Comparison of ENCODE assay signal across 8 mouse cellular contexts in genomic region chr10:128358796-128359195, GRCm38 (mm10). TPM values are rescaled to one million over a fixed set of nuclear protein-coding genes. Genes with fewer than 3 reads are reported as not detected.
DNase-seq lines count a peak whose midpoint lies in the region; ATAC-seq and TF ChIP-seq lines count a peak whose summit lies in the region.

No protein-coding gene starts in this region.

- H3K27me3 ChIP-seq in hindbrain, postnatal 0 days (ENCODE audit: insufficient read depth, low read length) = no peaks in the 10 kb centered on the region
- no peaks in the 10 kb centered on the region for H3K27me3 ChIP-seq in hindbrain, embryonic 10.5 days (ENCODE audit: insufficient read depth, poor library complexity, severe bottlenecking)
- H3K27me3 ChIP-seq in liver, adult 2 months (ENCODE audit: control insufficient read depth, insufficient read depth, low read length) = no peaks in the 10 kb centered on the region
- no peaks in the 10 kb centered on the region for H3K27me3 ChIP-seq in intestine, embryonic 16.5 days (replicated peaks; ENCODE audit: control insufficient read depth, insufficient read depth, low read length)

- no peak overlapping the region for H3K4me2 ChIP-seq in hindbrain, postnatal 0 days (ENCODE audit: low read depth, low read length)
- H3K4me2 ChIP-seq in intestine, embryonic 16.5 days (ENCODE audit: low read depth, low read length) = no peak overlapping the region

- peak; percentile 78 for DNase-seq in hindbrain, postnatal 0 days (ENCODE audit: low spot score)
- DNase-seq in hindbrain, embryonic 10.5 days (ENCODE audit: low spot score) = no peak
- DNase-seq in B cell, adult 2 months = peak; percentile 73 to 75
- peak; percentile 81 for DNase-seq in MN1 (ENCODE audit: low spot score)
- peak; percentile 79 for DNase-seq in embryo, embryonic 10.5 days (ENCODE audit: low spot score)
- peak; percentile 46 for DNase-seq in liver, adult 2 months (ENCODE audit: extremely low read depth, low read depth, low spot score)
- peak; percentile 60 for DNase-seq in right cerebral cortex, postnatal 4 days

- peaks cover 58% of the 10 kb centered on the region for H3K36me3 ChIP-seq in hindbrain, postnatal 0 days (ENCODE audit: insufficient read depth, low read length)
- H3K36me3 ChIP-seq in hindbrain, embryonic 10.5 days = peaks cover 97% of the 10 kb centered on the region
- H3K36me3 ChIP-seq in liver, adult 2 months (ENCODE audit: control insufficient read depth, insufficient read depth, low read length) = peaks cover 65% of the 10 kb centered on the region
- H3K36me3 ChIP-seq in intestine, embryonic 16.5 days (ENCODE audit: control insufficient read depth, insufficient read depth, low read length) = peaks cover 20% of the 10 kb centered on the region

- H3K9me3 ChIP-seq in hindbrain, postnatal 0 days (ENCODE audit: low read length) = no peaks in the 10 kb centered on the region
- H3K9me3 ChIP-seq in hindbrain, embryonic 10.5 days = no peaks in the 10 kb centered on the region
- H3K9me3 ChIP-seq in intestine, embryonic 16.5 days (ENCODE audit: control insufficient read depth, low read length) = no peaks in the 10 kb centered on the region

- no peaks in the 10 kb centered on the region; the same call in 1 of the 2 replicates for H3K79me2 ChIP-seq in liver, adult 2 months (ENCODE audit: control insufficient read depth, insufficient read depth, low read length)

- H3K9ac ChIP-seq in hindbrain, postnatal 0 days (replicated peaks; ENCODE audit: low read length) = no peak overlapping the region
- H3K9ac ChIP-seq in liver, adult 2 months (ENCODE audit: low read depth, low read length) = no peak overlapping the region
- H3K9ac ChIP-seq in intestine, embryonic 16.5 days (ENCODE audit: low read depth, low read length) = no peak overlapping the region

- TF ChIP-seq CTCF in hindbrain, postnatal 0 days (IDR thresholded peaks at IDR 0.05; ENCODE audit: low read depth) = peak; percentile 70
- TF ChIP-seq CTCF in liver, adult 2 months (IDR thresholded peaks at IDR 0.05; ENCODE audit: low read depth, low read length) = peak; percentile 37

- H3K4me3 ChIP-seq in hindbrain, postnatal 0 days (ENCODE audit: low read length) = no peak overlapping the region
- H3K4me3 ChIP-seq in hindbrain, embryonic 10.5 days = no peak overlapping the region
- no peak overlapping the region for H3K4me3 ChIP-seq in liver, adult 2 months (ENCODE audit: insufficient read depth, low read depth, low read length)
- no peak overlapping the region for H3K4me3 ChIP-seq in intestine, embryonic 16.5 days (ENCODE audit: low read length)

- H3K4me1 ChIP-seq in hindbrain, postnatal 0 days (ENCODE audit: insufficient read depth, low read length) = no peaks in the 10 kb centered on the region
- no peaks in the 10 kb centered on the region for H3K4me1 ChIP-seq in hindbrain, embryonic 10.5 days (replicated peaks)
- no peaks in the 10 kb centered on the region for H3K4me1 ChIP-seq in liver, adult 2 months (ENCODE audit: control insufficient read depth, insufficient read depth, low read length)
- H3K4me1 ChIP-seq in intestine, embryonic 16.5 days (ENCODE audit: control insufficient read depth, insufficient read depth, low read length) = no peaks in the 10 kb centered on the region

- no peak for ATAC-seq in hindbrain, postnatal 0 days
- ATAC-seq in intestine, embryonic 16.5 days = no peak

- no peak for TF ChIP-seq POLR2A in liver, adult 2 months (IDR thresholded peaks at IDR 0.05; ENCODE audit: extremely low read depth, insufficient read depth, low read length)

- WGBS in hindbrain, postnatal 0 days = 57% methylated on average over 2 of the region's 2 CpGs
- WGBS in hindbrain, embryonic 10.5 days = 57% methylated on average over 2 of the region's 2 CpGs
- 54% methylated on average over 2 of the region's 2 CpGs for whole genome bisulfite sequencing in liver, adult 2 months
- 54% methylated on average over 2 of the region's 2 CpGs for WGBS in intestine, embryonic 16.5 days

- H3K27ac ChIP-seq in hindbrain, postnatal 0 days = no peak overlapping the region
- H3K27ac ChIP-seq in hindbrain, embryonic 10.5 days = no peak overlapping the region
- H3K27ac ChIP-seq in liver, adult 2 months (replicated peaks; ENCODE audit: insufficient read depth, low read depth, low read length) = no peak overlapping the region
- H3K27ac ChIP-seq in intestine, embryonic 16.5 days (ENCODE audit: low read length) = no peak overlapping the region

RNA-seq across cellular contexts. Expression of gene Coq10a, which starts 10.0 kb away (rescaled TPM):
- 26.9 and 42.1 TPM in 2 replicates for total RNA-seq in hindbrain, postnatal 0 days (2014; rRNA removed)
- polyA plus RNA-seq in hindbrain, postnatal 0 days (2015; fragmentation: Nextera tagmentation; extraction: Ambion mirVana) = 50.8 and 52.1 TPM in 2 replicates
- 14.5 and 21.6 TPM in 2 replicates for polyA plus RNA-seq in hindbrain, embryonic 10.5 days (2016; fragmentation: Nextera tagmentation; extraction: Ambion mirVana)
- total RNA-seq in liver, adult 2 months (2014; rRNA removed) = 19.9 and 20.7 TPM in 2 replicates
- polyA plus RNA-seq in liver, adult 2 months (2012; rRNA removed) = 57.9 and 65.7 TPM in 2 replicates
- polyA plus RNA-seq in intestine, embryonic 16.5 days (2015; fragmentation: Nextera tagmentation; extraction: Ambion mirVana) = 2.5 and 3.3 TPM in 2 replicates

RNA-seq across cellular contexts. Expression of gene Ankrd52, which starts 18.1 kb away (rescaled TPM):
- 38.8 and 39.5 TPM in 2 replicates for total RNA-seq in hindbrain, postnatal 0 days (2014; rRNA removed)
- polyA plus RNA-seq in hindbrain, postnatal 0 days (2015; fragmentation: Nextera tagmentation; extraction: Ambion mirVana) = 9.1 and 10.6 TPM in 2 replicates
- polyA plus RNA-seq in hindbrain, embryonic 10.5 days (2016; fragmentation: Nextera tagmentation; extraction: Ambion mirVana) = 9.6 and 10.3 TPM in 2 replicates
- total RNA-seq in liver, adult 2 months (2014; rRNA removed) = 5.6 and 9.3 TPM in 2 replicates
- polyA plus RNA-seq in liver, adult 2 months (2012; rRNA removed) = 11.8 and 14.8 TPM in 2 replicates
- polyA plus RNA-seq in intestine, embryonic 16.5 days (2015; fragmentation: Nextera tagmentation; extraction: Ambion mirVana) = 6.7 and 7.2 TPM in 2 replicates

RNA-seq across cellular contexts. Expression of gene Cs, which starts 21.3 kb away (rescaled TPM):
- 274 and 311 TPM in 2 replicates for total RNA-seq in hindbrain, postnatal 0 days (2014; rRNA removed)
- polyA plus RNA-seq in hindbrain, postnatal 0 days (2015; fragmentation: Nextera tagmentation; extraction: Ambion mirVana) = 262 and 285 TPM in 2 replicates
- 231 and 232 TPM in 2 replicates for polyA plus RNA-seq in hindbrain, embryonic 10.5 days (2016; fragmentation: Nextera tagmentation; extraction: Ambion mirVana)
- total RNA-seq in liver, adult 2 months (2014; rRNA removed) = 57.1 and 60.1 TPM in 2 replicates
- 99.6 and 115 TPM in 2 replicates for polyA plus RNA-seq in liver, adult 2 months (2012; rRNA removed)
- 334 and 347 TPM in 2 replicates for polyA plus RNA-seq in intestine, embryonic 16.5 days (2015; fragmentation: Nextera tagmentation; extraction: Ambion mirVana)

RNA-seq across cellular contexts. Expression of gene Cnpy2, which starts 36.5 kb away (rescaled TPM):
- total RNA-seq in hindbrain, postnatal 0 days (2014; rRNA removed) = 42.9 and 73.3 TPM in 2 replicates
- polyA plus RNA-seq in hindbrain, postnatal 0 days (2015; fragmentation: Nextera tagmentation; extraction: Ambion mirVana) = 186 and 189 TPM in 2 replicates
- polyA plus RNA-seq in hindbrain, embryonic 10.5 days (2016; fragmentation: Nextera tagmentation; extraction: Ambion mirVana) = 252 and 259 TPM in 2 replicates
- 89.5 and 107 TPM in 2 replicates for total RNA-seq in liver, adult 2 months (2014; rRNA removed)
- polyA plus RNA-seq in liver, adult 2 months (2012; rRNA removed) = 69.0 and 72.0 TPM in 2 replicates
- polyA plus RNA-seq in intestine, embryonic 16.5 days (2015; fragmentation: Nextera tagmentation; extraction: Ambion mirVana) = 295 and 297 TPM in 2 replicates

RNA-seq across cellular contexts. Expression of gene Slc39a5, which starts 42.2 kb away (rescaled TPM):
- total RNA-seq in hindbrain, postnatal 0 days (2014; rRNA removed) = 0.58 and 2.3 TPM in 2 replicates
- polyA plus RNA-seq in hindbrain, postnatal 0 days (2015; fragmentation: Nextera tagmentation; extraction: Ambion mirVana) = 0.55 and 0.66 TPM in 2 replicates
- 0.55 TPM in 1 of 2 replicates, not detected in the other for polyA plus RNA-seq in hindbrain, embryonic 10.5 days (2016; fragmentation: Nextera tagmentation; extraction: Ambion mirVana)
- total RNA-seq in liver, adult 2 months (2014; rRNA removed) = 2.4 and 3.2 TPM in 2 replicates
- 2.0 and 8.9 TPM in 2 replicates for polyA plus RNA-seq in liver, adult 2 months (2012; rRNA removed)
- 207 and 242 TPM in 2 replicates for polyA plus RNA-seq in intestine, embryonic 16.5 days (2015; fragmentation: Nextera tagmentation; extraction: Ambion mirVana)
